In the genomic region with DNA sequence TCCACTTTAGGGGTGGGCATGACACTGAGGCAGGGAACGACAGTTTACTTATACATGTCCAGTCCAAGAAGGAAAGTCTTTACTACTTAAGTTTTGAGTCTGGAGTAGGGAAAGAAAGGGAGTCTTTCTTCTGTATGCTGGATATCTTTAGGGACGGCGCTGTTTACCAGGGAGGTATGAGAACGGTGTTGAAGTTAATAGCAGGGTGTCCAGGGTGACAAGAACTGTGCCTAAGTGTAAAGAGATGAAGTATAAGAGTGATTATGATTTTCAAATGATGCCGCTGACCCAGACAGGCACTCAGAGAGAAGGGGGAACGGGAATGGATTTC, we compare ENCODE assay signal across 8 mouse cellular contexts.
DNase-seq lines count a peak whose midpoint lies in the region; ATAC-seq lines count a peak whose summit lies in the region.

No protein-coding gene starts in this region.

- peak overlapping the region; percentile 55 for H3K4me3 ChIP-seq in lung, embryonic 15.5 days
- H3K4me3 ChIP-seq in forebrain, embryonic 12.5 days (replicated peaks) = peak overlapping the region; percentile 55; the same call in 1 of the 2 replicates
- H3K4me3 ChIP-seq in limb, embryonic 11.5 days (ENCODE audit: low read depth, low read length) = peak overlapping the region; percentile 57
- H3K4me3 ChIP-seq in neural tube, embryonic 13.5 days = peak overlapping the region; percentile 45

- intact Hi-C loops in left cerebral cortex, postnatal 10 days (cut with DNase I) = loop anchor here (10.0 kb wide), 1 partner anchor 177 kb away; no protein-coding TSS in a partner anchor

- no peak for DNase-seq in lung, postnatal 14 days
- DNase-seq in limb, embryonic 11.5 days (ENCODE audit: low spot score) = no peak
- no peak for DNase-seq in ovary, postnatal 14 days (ENCODE audit: low spot score)
- DNase-seq in right cerebral cortex, adult 2 months (ENCODE audit: low spot score in 2 of 2) = no peak
- no peak for DNase-seq in left cerebral cortex, postnatal 10 days (ENCODE audit: extremely low spot score in 1 of 2, low spot score in 2 of 2)

- H3K4me1 ChIP-seq in lung, embryonic 15.5 days = peaks cover 19% of the 10 kb centered on the region
- peaks cover 4% of the 10 kb centered on the region for H3K4me1 ChIP-seq in forebrain, embryonic 12.5 days
- H3K4me1 ChIP-seq in limb, embryonic 11.5 days (ENCODE audit: control insufficient read depth, insufficient read depth, low read length) = no peaks in the 10 kb centered on the region
- peaks cover 6% of the 10 kb centered on the region; the same call in 1 of the 2 replicates for H3K4me1 ChIP-seq in neural tube, embryonic 13.5 days (replicated peaks)

- peak overlapping the region; percentile 54 for H3K9ac ChIP-seq in lung, embryonic 15.5 days
- H3K9ac ChIP-seq in forebrain, embryonic 12.5 days = no peak overlapping the region
- peak overlapping the region; percentile 89 for H3K9ac ChIP-seq in limb, embryonic 11.5 days (ENCODE audit: low read length)
- H3K9ac ChIP-seq in neural tube, embryonic 13.5 days = no peak overlapping the region

- ATAC-seq in lung, embryonic 15.5 days (ENCODE audit: borderline replicate concordance, extremely low read depth, low FRiP score, low TSS enrichment) = no peak
- no peak for ATAC-seq in forebrain, embryonic 12.5 days (ENCODE audit: low FRiP score)
- ATAC-seq in limb, embryonic 11.5 days (ENCODE audit: insufficient number of reproducible peaks, low FRiP score, low TSS enrichment, low read depth) = no peak
- no peak for ATAC-seq in neural tube, embryonic 13.5 days (ENCODE audit: low read depth)

- no peaks in the 10 kb centered on the region for H3K27me3 ChIP-seq in lung, embryonic 15.5 days
- peaks cover 8% of the 10 kb centered on the region; the same call in 1 of the 2 replicates for H3K27me3 ChIP-seq in forebrain, embryonic 12.5 days
- H3K27me3 ChIP-seq in limb, embryonic 11.5 days (ENCODE audit: control insufficient read depth, insufficient read depth, low read length) = 0 out of 2 replicates have a peak, but pooled peaks cover 4% of the 10 kb centered on the region
- H3K27me3 ChIP-seq in neural tube, embryonic 13.5 days = peaks cover 59% of the 10 kb centered on the region

- WGBS in lung, embryonic 15.5 days = 7% methylated on average over 6 of the region's 6 CpGs
- WGBS in forebrain, embryonic 12.5 days = 21% methylated on average over 6 of the region's 6 CpGs
- 27% methylated on average over 6 of the region's 6 CpGs for WGBS in limb, embryonic 11.5 days
- WGBS in neural tube, embryonic 13.5 days = 32% methylated on average over 6 of the region's 6 CpGs

- peak overlapping the region; percentile 59 for H3K4me2 ChIP-seq in lung, embryonic 15.5 days
- H3K4me2 ChIP-seq in forebrain, embryonic 12.5 days = peak overlapping the region; percentile 54
- H3K4me2 ChIP-seq in limb, embryonic 11.5 days (ENCODE audit: low read depth, severe bottlenecking) = peak overlapping the region; percentile 57
- H3K4me2 ChIP-seq in neural tube, embryonic 13.5 days = peak overlapping the region; percentile 67

- peak overlapping the region; percentile 95 for H3K27ac ChIP-seq in lung, embryonic 15.5 days
- H3K27ac ChIP-seq in forebrain, embryonic 12.5 days = no peak overlapping the region
- peak overlapping the region; percentile 82 for H3K27ac ChIP-seq in limb, embryonic 11.5 days (replicated peaks; ENCODE audit: low read depth, low read length)
- H3K27ac ChIP-seq in neural tube, embryonic 13.5 days (replicated peaks) = 0 out of 2 replicates have a peak overlapping the region, but pooled peaks have one; percentile 52

- H3K9me3 ChIP-seq in lung, embryonic 15.5 days = no peaks in the 10 kb centered on the region
- no peaks in the 10 kb centered on the region for H3K9me3 ChIP-seq in forebrain, embryonic 12.5 days
- H3K9me3 ChIP-seq in limb, embryonic 11.5 days (ENCODE audit: control insufficient read depth, low read length) = no peaks in the 10 kb centered on the region
- H3K9me3 ChIP-seq in neural tube, embryonic 13.5 days = no peaks in the 10 kb centered on the region

- no peaks in the 10 kb centered on the region for H3K36me3 ChIP-seq in lung, embryonic 15.5 days
- no peaks in the 10 kb centered on the region for H3K36me3 ChIP-seq in forebrain, embryonic 12.5 days (replicated peaks)
- no peaks in the 10 kb centered on the region for H3K36me3 ChIP-seq in limb, embryonic 11.5 days (ENCODE audit: control insufficient read depth, insufficient read depth, low read length)
- H3K36me3 ChIP-seq in neural tube, embryonic 13.5 days = no peaks in the 10 kb centered on the region

Comparison
In these comparisons a context has a peak if more than half of its experiments do, and no peak if none do; other contexts are left out.
1. H3K9ac ChIP-seq: peak in lung, embryonic 15.5 days (single experiment) and limb, embryonic 11.5 days (single experiment); none in forebrain, embryonic 12.5 days (single experiment) and neural tube, embryonic 13.5 days (single experiment).
2. Peak in every context shown above with its lines, with median percentiles within 50 percentile points of each other: H3K4me2 ChIP-seq and H3K4me3 ChIP-seq.